Mouse (Mus musculus): ENCODE results near the gene Dohh. TPM values are rescaled to one million over a fixed set of nuclear protein-coding genes. Genes with fewer than 3 reads are reported as not detected.

Gene Dohh
- polyA plus RNA-seq (2015; fragmentation: Nextera tagmentation; extraction: Ambion mirVana) = 69.7 and 73.6 TPM in 2 replicates

DNA sequence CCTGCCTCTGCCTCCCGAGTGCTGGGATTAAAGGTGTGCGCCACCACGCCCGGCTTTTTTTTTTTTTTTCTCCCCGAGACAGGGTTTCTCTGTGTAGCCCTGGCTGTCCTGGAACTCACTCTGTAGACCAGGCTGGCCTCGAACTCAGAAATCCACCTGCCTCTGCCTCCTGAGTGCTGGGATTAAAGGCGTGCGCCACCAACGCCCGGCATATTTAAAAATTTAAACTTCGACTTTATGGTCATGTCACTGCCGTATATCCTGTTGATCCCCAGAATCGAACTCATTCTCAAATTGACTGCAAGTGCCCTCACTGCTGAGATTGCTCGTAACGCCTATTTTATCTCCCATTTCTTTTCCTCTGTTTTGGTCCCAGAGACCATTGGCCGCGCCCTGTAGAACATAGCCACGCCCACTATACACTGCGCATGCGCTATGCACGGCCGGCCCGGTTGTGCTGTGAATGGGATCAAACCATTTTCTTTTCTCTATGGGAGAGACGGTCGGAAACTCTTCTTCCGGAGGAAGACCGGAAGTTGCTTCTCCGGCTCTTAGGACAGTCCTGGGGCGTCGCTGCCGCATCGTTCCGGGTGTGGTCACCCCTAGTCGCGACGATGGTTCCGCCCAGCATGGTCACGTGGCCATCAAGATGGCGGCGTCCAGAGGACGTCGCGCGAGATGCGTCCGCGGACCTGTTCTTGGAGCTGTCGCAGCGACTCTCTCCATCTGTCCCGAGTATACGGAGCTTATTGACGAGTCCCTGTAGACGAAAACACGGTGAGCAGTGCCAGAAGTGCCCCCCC lies at the start of gene Dohh, which contains the start of gene Gm48551:
Dohh (plus strand) TSS at position 627 of the 803 bp plus-strand sequence.
Gm48551 (plus strand) TSS at position 665 of the 803 bp plus-strand sequence.
- peak within 1 kb of the TSS; percentile 80 for H3K27ac ChIP-seq (replicated peaks)
- 4% methylated on average over 52 of the region's 54 CpGs for WGBS
- peak; percentile 88 for ATAC-seq (ENCODE audit: extremely low read depth, insufficient number of reproducible peaks, low FRiP score, low TSS enrichment)

DNA sequence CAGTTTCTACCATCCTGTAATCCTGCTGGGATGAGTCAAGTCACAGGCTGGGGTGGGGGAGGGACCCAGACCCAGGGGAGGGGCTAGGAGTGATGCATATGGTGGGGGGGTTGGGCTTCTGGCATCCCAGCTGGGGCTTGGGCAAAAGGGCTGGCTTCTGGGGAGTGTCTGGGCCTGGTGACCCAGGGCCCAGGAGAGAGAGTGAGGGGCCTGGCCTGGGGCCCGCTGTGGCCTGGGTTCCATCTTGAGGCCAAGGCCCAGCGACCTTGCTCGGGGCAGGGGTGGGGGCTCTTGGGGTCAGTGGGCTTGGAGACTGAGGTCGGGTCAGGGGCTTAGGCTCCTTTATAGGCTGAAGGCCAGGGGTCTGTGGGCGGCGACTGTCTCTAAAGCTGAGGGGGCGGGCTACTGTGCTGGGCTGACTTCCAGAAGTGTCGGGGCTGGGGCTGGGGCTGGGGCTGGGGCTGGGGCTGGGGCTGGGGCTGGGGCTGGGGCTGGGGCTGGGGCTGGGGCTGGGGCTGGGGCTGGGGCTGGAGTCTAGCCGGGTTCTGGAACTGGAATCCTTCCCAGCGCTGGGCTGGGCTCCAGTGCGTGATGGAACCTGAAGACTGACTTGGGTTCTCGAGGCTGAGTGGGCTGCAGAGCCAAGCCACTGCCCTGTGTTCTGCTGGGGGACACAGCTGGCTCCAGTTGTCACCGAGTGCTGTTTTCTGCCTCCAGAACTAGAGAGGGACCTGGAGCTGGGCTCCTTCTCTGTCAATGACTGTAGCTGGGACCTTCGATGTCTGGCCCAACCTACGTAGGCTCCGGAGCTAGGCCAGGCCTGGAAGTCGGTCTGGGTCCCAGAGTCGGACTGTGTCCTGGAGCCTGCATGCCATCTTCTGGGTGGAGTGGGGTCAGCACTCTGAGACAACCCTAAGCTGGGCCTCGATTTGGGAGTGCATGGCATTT lies 48.6 kb upstream of the Dohh start:
- Histone ChIP-seq H3K9me3 (no peaks in the 10 kb centered on the region), H3K36me3 (peaks cover 10% of the 10 kb centered on the region; the same call in 1 of the 2 replicates), H3K4me3 (no peak overlapping the region), H3K4me1 (peaks cover 50% of the 10 kb centered on the region), H3K27ac (replicated peaks) (peak overlapping the region; percentile 73), H3K27me3 (replicated peaks) (peaks cover 34% of the 10 kb centered on the region), H3K9ac (peak overlapping the region; percentile 65), H3K4me2 (peak overlapping the region; percentile 11; the same call in 1 of the 2 replicates)
- ATAC-seq (ENCODE audit: extremely low read depth, insufficient number of reproducible peaks, low FRiP score, low TSS enrichment) = no peak
- 44% methylated on average over 18 of the region's 19 CpGs for WGBS

More for the DNA sequence above, at the start of gene Dohh, which contains the start of gene Gm48551:
- H3K9me3 ChIP-seq = no peaks in the 10 kb centered on the region
- peaks cover 34% of the 10 kb centered on the region for H3K4me1 ChIP-seq
- peak within 1 kb of the TSS; percentile 89 for H3K4me3 ChIP-seq
- no peaks in the 10 kb centered on the region for H3K27me3 ChIP-seq (replicated peaks)
- peak within 1 kb of the TSS; percentile 93 for H3K9ac ChIP-seq
- peaks cover 34% of the 10 kb centered on the region for H3K36me3 ChIP-seq
- peak within 1 kb of the TSS; percentile 92 for H3K4me2 ChIP-seq

DNA sequence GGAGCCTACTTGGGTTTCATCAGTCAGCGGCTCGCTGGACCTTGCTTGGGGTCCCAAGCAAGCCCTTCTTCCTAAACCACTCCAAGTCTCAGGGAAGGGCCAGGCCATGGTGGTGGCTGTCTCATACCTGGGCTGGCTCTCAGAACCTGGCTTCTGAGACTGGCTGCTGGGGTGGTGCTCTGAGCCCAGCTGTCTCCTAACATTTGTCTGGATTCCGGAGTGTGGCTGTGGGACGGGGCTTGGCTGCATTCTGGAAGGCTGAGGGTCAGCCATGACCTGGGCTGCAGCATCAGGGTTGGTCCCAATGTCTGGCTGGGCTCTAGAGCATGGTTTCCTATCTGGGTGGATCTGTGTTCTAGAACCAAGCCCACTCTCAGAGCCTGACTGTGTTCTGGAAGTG lies 47.7 kb upstream of the Dohh start:
- H3K4me1 ChIP-seq = peaks cover 52% of the 10 kb centered on the region
- H3K27ac ChIP-seq (replicated peaks) = peak overlapping the region; percentile 72
- peak overlapping the region; percentile 52; the same call in 1 of the 2 replicates for H3K9ac ChIP-seq

DNA sequence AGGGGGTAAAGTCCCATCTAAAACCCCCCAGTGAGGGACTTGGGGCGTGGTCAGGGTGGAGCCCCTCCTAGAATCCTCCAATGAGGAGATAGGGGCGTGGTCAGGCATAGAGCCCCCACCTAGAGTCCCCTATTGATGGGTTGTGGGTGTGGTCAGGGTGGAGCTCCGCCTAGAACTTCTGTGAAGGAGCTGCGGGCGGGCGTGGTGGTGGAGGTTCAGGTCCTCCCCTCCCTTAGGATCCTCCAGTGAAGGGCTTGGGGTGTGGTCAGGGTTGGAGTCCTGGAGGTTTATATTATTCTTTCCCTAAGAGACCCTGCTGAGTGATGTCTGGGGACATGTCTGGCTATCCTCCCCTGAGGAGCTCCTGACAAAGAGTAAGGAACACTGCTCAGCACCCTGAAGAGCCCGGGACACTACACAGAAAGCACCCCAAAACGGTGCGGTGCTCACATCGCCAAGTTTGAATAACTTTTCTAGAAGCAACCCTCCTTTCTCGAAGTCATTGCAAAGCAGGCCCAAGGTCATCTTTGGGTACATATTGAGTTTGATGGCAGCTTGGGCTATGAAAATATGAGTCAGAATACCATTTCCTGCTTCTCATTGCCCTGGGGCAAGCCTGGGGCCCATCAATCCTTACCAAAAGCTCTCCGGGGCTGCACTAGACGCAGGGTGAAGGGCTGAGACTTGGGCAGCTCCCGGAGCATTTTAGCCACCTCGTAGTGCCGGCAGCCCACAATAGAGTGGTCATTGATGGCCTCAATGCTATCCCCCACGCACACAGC lies 43.5 kb upstream of the Dohh start:
- H3K4me2 ChIP-seq = no peak overlapping the region
- no peak overlapping the region for H3K9ac ChIP-seq
- H3K27ac ChIP-seq (replicated peaks) = no peak overlapping the region
- 38% methylated on average over 17 of the region's 17 CpGs for WGBS
- no peak for ATAC-seq (ENCODE audit: extremely low read depth, insufficient number of reproducible peaks, low FRiP score, low TSS enrichment)
- peaks cover 7% of the 10 kb centered on the region for H3K36me3 ChIP-seq
- peaks cover 45% of the 10 kb centered on the region for H3K4me1 ChIP-seq
- H3K4me3 ChIP-seq = no peak overlapping the region
- H3K9me3 ChIP-seq = no peaks in the 10 kb centered on the region
- H3K27me3 ChIP-seq (replicated peaks) = peaks cover 66% of the 10 kb centered on the region

More for the DNA sequence above, 47.7 kb upstream of the Dohh start:
- Histone ChIP-seq H3K9me3 (no peaks in the 10 kb centered on the region), H3K27me3 (replicated peaks) (peaks cover 41% of the 10 kb centered on the region), H3K4me3 (no peak overlapping the region), H3K4me2 (no peak overlapping the region), H3K36me3 (peaks cover 10% of the 10 kb centered on the region; the same call in 1 of the 2 replicates)
- ATAC-seq (ENCODE audit: extremely low read depth, insufficient number of reproducible peaks, low FRiP score, low TSS enrichment) = no peak
- 84% methylated on average over 4 of the region's 4 CpGs for WGBS

DNA sequence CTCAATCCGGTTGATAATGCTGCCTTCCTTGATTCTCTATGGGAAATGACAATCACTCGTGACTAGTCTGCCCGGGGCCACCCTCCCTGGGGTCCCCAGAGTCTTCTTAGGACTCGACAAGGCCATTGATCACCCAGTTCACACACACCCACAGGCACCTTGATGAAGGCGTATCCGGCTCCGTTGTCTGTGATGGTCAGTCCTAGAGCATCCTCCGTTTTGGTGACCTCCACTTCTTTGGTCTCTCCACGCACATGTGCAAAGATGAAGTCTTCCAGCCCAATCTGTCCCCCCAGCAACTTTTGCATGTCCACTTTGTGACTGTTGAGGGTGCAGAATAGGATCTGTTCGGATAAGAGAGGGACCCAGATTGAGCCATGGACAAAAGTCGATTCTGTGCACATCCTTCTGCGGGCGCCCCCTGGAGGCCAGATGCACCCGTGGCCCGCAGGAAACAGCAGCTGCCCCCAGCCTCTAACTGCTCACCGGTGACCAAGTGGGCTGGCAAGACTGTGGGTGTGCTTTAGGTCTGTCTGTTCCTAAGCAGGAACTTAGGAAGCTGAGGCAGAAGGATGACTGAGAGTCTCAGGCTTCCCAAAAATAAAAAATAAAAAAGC lies 42.8 kb upstream of the Dohh start:
- Histone ChIP-seq H3K4me2 (no peak overlapping the region), H3K36me3 (peaks cover 14% of the 10 kb centered on the region), H3K4me3 (no peak overlapping the region), H3K4me1 (peaks cover 41% of the 10 kb centered on the region), H3K27me3 (replicated peaks) (peaks cover 69% of the 10 kb centered on the region), H3K9me3 (no peaks in the 10 kb centered on the region), H3K9ac (no peak overlapping the region), H3K27ac (replicated peaks) (no peak overlapping the region)
- WGBS = 37% methylated on average over 16 of the region's 16 CpGs
- no peak for ATAC-seq (ENCODE audit: extremely low read depth, insufficient number of reproducible peaks, low FRiP score, low TSS enrichment)

DNA sequence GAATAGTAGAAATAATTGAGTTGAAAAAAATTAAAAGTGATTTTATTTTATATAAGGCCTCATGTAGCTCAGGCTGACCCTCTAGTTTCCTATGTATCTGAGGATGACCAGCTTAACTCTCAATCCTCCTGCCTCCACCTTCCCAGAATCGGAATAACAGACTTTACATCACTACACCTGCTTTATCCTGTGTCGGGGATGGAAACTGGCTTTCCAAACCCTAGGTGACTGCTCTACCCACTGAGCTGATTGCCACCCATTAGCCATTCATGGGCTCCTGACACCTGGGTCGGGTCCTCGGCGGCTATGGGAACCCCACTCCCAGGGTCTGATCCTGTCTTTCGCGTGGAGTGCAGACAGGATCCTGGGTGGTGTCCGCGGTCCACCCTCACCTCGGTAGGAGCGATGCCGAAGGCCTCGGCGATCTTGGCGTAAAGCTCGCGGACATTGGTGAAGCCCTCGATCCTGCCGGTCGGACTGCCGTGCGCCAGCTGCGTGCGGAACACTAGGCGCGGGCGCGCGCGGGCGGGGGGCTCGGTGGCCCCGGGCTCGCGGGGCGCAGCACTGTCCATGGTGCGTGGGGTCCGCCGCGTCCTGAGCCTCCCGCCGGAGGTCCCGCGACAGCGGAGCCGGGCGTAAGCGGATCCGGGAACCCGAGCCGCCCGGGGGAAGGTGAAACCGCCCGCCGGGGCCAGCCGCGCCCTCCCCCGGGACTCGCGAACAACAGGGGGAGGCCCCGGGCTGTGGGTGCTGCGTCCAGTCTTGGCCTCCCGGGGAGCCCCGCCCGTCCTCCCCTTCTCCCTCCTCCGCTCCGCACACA lies 41.3 kb upstream of the Dohh start, which contains the start of gene Gipc3:
Gipc3 (minus strand) TSS at position 581 of the 820 bp plus-strand sequence.
- H3K9me3 ChIP-seq = no peaks in the 10 kb centered on the region
- peak within 1 kb of the TSS; percentile 61 for H3K4me3 ChIP-seq
- WGBS = 4% methylated on average over 67 of the region's 67 CpGs
- H3K27me3 ChIP-seq (replicated peaks) = peaks cover 60% of the 10 kb centered on the region
- peaks cover 24% of the 10 kb centered on the region for H3K36me3 ChIP-seq
- ATAC-seq (ENCODE audit: extremely low read depth, insufficient number of reproducible peaks, low FRiP score, low TSS enrichment) = no peak
- H3K27ac ChIP-seq (replicated peaks) = no peak within 1 kb of the TSS
- H3K4me2 ChIP-seq = peak within 1 kb of the TSS; percentile 87
- H3K9ac ChIP-seq = peak within 1 kb of the TSS; percentile 83
- H3K4me1 ChIP-seq = peaks cover 51% of the 10 kb centered on the region

DNA sequence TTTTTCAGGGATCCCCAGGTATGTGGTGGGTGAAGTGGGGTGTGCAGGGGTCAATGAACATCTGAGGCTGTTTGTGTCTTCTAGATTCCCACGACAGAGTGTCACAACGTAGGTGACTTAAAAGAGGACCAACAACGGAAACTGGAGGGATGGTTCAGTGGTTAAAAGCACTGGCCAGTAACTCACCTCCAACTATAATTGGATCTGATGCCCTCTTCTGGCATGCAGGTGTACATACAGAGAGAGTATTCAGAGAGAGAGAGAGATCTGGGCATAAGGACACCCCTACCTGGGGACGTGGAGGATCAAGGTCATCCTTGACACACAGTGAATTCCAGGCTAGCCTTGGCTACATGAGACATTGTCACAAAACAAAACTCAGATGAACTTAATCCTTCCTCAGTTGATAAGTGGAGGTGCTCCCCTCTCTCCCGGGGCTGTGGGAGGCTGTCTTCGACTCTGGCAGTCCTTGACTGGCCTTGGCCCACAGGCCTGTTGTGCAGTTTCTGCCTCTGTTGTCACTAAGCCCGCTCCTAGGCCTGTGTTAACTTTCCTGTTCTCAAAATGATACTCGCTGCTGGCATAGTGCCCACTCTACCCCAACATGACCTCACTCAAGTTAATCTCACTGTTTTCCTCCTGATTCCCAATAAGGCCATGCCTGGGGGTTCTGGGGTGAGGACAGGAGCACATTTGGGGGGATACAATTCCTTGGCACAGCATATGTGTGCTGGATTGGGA lies 39.6 kb upstream of the Dohh start:
- Histone ChIP-seq H3K9ac (peak overlapping the region; percentile 37; the same call in 1 of the 2 replicates), H3K4me1 (peaks cover 65% of the 10 kb centered on the region), H3K27ac (replicated peaks) (no peak overlapping the region; the same call in 1 of the 2 replicates), H3K4me2 (no peak overlapping the region), H3K36me3 (peaks cover 34% of the 10 kb centered on the region), H3K9me3 (no peaks in the 10 kb centered on the region), H3K4me3 (no peak overlapping the region), H3K27me3 (replicated peaks) (peaks cover 50% of the 10 kb centered on the region)
- 32% methylated on average over 8 of the region's 8 CpGs for WGBS
- ATAC-seq (ENCODE audit: extremely low read depth, insufficient number of reproducible peaks, low FRiP score, low TSS enrichment) = no peak

DNA sequence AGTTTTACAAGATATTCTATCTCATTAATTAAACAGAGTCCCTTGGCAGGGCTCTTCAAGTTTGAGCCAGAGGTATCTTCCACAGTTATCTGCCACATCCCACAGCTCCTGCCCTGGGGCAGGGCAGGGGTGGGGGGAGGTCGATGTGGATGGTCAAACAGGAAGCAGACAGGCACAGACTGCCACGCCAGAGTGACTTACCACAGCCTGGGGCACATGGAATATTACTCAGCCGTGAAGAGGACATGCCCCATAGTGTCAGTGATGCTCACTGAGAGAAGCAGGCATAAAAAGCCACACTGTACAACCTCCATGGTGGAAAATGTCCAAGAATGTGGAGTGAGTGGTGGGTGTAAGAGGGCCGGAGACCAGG lies 39.1 kb upstream of the Dohh start:
- Histone ChIP-seq H3K4me1 (peaks cover 68% of the 10 kb centered on the region), H3K36me3 (peaks cover 34% of the 10 kb centered on the region), H3K9me3 (no peaks in the 10 kb centered on the region), H3K4me2 (no peak overlapping the region), H3K27me3 (replicated peaks) (peaks cover 50% of the 10 kb centered on the region), H3K27ac (replicated peaks) (no peak overlapping the region; the same call in 1 of the 2 replicates), H3K9ac (no peak overlapping the region; the same call in 1 of the 2 replicates), H3K4me3 (no peak overlapping the region)
- no peak for ATAC-seq (ENCODE audit: extremely low read depth, insufficient number of reproducible peaks, low FRiP score, low TSS enrichment)
- 77% methylated on average over 4 of the region's 4 CpGs for WGBS

DNA sequence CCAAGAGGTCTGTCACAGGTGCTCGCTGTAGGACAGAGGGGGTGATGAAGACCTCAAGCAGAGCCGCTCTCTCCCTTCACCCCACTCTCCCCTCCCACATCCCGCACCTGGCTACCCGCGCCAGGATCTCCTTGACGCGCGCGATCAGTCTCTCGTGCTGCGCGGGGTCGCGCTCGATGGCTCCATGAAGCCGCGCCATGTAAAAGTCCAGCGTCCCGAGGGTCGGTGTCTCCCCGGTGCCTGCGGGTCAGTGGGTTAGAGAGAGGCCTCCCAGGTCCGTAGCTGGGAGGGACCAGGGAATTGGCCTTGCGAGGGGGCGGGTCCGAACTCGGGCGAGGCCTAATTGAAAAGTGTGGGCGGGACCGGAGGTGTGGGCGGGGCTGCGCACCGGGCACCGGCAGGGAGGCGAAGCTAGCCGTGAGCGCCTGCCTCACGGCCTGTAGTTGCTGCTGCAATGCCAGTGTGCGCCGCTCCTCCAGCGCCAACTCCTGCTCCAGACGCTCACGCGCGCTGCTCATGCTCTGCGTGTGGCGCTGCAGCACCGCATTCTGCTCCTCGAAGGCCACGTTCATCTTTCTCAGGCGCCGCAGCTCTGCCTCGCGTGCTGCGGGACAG lies 37.7 kb upstream of the Dohh start:
- H3K27ac ChIP-seq (replicated peaks) = peak overlapping the region; percentile 59; the same call in 1 of the 2 replicates
- H3K4me2 ChIP-seq = peak overlapping the region; percentile 66
- peak overlapping the region; percentile 71 for H3K9ac ChIP-seq
- H3K36me3 ChIP-seq = peaks cover 34% of the 10 kb centered on the region
- no peaks in the 10 kb centered on the region for H3K9me3 ChIP-seq
- WGBS = 12% methylated on average over 55 of the region's 55 CpGs
- peak overlapping the region; percentile 36 for H3K4me3 ChIP-seq
- ATAC-seq (ENCODE audit: extremely low read depth, insufficient number of reproducible peaks, low FRiP score, low TSS enrichment) = no peak
- H3K4me1 ChIP-seq = peaks cover 63% of the 10 kb centered on the region
- H3K27me3 ChIP-seq (replicated peaks) = peaks cover 43% of the 10 kb centered on the region

Measured in heart, embryonic 13.5 days (tissue).